Mouse (Mus musculus) telencephalon, adult 2 months (tissue): Measurements from ENCODE around the gene Efna5.

Experiments used
- DNase-seq: peaks from one replicate; pipeline ENCODE4 v3.0.0-alpha.2; 2011; ENCODE audit warnings: low read depth, low spot score

Gene Efna5

GRCm38 (mm10) chr17:62613232-62613631 lies 267.9 kb downstream of the Efna5 start:
- DNase-seq = no peak

- no peak for DNase-seq
Observed at GRCm38 (mm10) chr17:62608145-62608544, 273.0 kb downstream of the Efna5 start.

- no peak for DNase-seq
Observed at GRCm38 (mm10) chr17:62607304-62607914, 273.7 kb downstream of the Efna5 start.

GRCm38 (mm10) chr17:62606681-62607080 lies 274.4 kb downstream of the Efna5 start:
- DNase-seq = no peak

- DNase-seq = no peak
Observed at GRCm38 (mm10) chr17:62604309-62604708, 276.8 kb downstream of the Efna5 start.

GRCm38 (mm10) chr17:62603604-62604003 lies 277.5 kb downstream of the Efna5 start:
- no peak for DNase-seq

GRCm38 (mm10) chr17:62598716-62599490 lies 282.2 kb downstream of the Efna5 start:
- DNase-seq = peak; percentile 50

- no peak for DNase-seq
Observed at GRCm38 (mm10) chr17:62592436-62593074, 288.6 kb downstream of the Efna5 start.

- no peak for DNase-seq
Observed at GRCm38 (mm10) chr17:62591581-62592435, 289.3 kb downstream of the Efna5 start.

GRCm38 (mm10) chr17:62590685-62591460 lies 290.2 kb downstream of the Efna5 start:
- peak; percentile 62 for DNase-seq

GRCm38 (mm10) chr17:62580127-62580526 lies 301.0 kb downstream of the Efna5 start:
- DNase-seq = no peak

- DNase-seq = no peak
Observed at GRCm38 (mm10) chr17:62579618-62580017, 301.5 kb downstream of the Efna5 start.

- DNase-seq = no peak
Observed at GRCm38 (mm10) chr17:62574499-62575265, 306.4 kb downstream of the Efna5 start.

- peak; percentile 58 for DNase-seq
Observed at GRCm38 (mm10) chr17:62570101-62570500, 311.0 kb downstream of the Efna5 start.

- no peak for DNase-seq
Observed at GRCm38 (mm10) chr17:62568019-62568418, 313.1 kb downstream of the Efna5 start.

GRCm38 (mm10) chr17:62565632-62566031 lies 315.5 kb downstream of the Efna5 start:
- DNase-seq = no peak

GRCm38 (mm10) chr17:62562439-62562838 lies 318.7 kb downstream of the Efna5 start:
- DNase-seq = no peak

GRCm38 (mm10) chr17:62557215-62557614 lies 323.9 kb downstream of the Efna5 start:
- no peak for DNase-seq
